Mouse (Mus musculus) bone marrow, adult 2 months (tissue): ENCODE measurements around the gene Gm17728.

Experiments used
- CTCF ChIP-seq: fragments of 200-500 bp; IDR thresholded peaks from 2 replicates; pipeline ENCODE4 v1.5.1; 2011; ENCODE audit warnings: low read length, control low read depth; ENCODE audit not compliant: control insufficient read depth, insufficient read depth
- POLR2A ChIP-seq: fragments of 200-500 bp; IDR thresholded peaks from 2 replicates; pipeline ENCODE4 v1.6.1; 2011; ENCODE audit warnings: low read depth, mild to moderate bottlenecking, control low read depth, low read length, borderline replicate concordance; ENCODE audit not compliant: control insufficient read depth

DNA sequence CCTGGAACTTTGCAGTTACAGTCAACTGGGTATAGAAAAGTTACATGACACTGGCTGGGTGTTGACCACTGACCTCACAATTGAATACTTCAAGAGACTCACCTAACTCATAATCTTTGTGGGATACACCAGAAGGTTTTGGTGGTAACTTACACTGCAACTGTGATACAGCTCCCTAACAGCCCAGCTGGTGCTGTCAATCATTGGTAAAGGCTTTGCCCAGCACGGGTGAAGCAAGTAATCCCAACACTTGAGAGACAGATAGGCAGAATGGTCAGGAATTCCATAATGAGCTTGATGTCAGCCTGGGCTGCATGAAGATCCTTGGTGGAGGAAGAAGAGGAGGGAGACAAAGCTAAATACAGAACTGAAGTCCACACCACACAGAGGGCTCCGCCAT is 39.0 kb downstream of the Gm17728 start:
- TF ChIP-seq POLR2A (no peak), CTCF (no peak)
